Mouse (Mus musculus) embryonic facial prominence, embryonic 13.5 days (tissue): ENCODE results near the gene Chat. TPM values are rescaled to one million over a fixed set of nuclear protein-coding genes. Genes with fewer than 3 reads are reported as not detected.

Source experiments
- ATAC-seq: fragments of 200-750 bp; cut with Nextera tagmentation; 2 replicates; pipeline ENCODE4 v1.8.0; 2017; ENCODE audit warnings: low read depth; ENCODE audit not compliant: insufficient number of reproducible peaks, insufficient read depth, low FRiP score, low TSS enrichment
- H3K27ac ChIP-seq: fragments of 300-500 bp; sonication (generic); 2 replicates; pipeline ENCODE4 v1.5.1; 2015; ENCODE audit warnings: moderate library complexity, mild to moderate bottlenecking, inconsistent platforms
- H3K27me3 ChIP-seq: fragments of 300-500 bp; sonication (generic); 2 replicates; pipeline ENCODE4 v1.6.1; 2015; ENCODE audit warnings: mild to moderate bottlenecking, inconsistent platforms
- H3K36me3 ChIP-seq: fragments of 300-500 bp; sonication (generic); 2 replicates; pipeline ENCODE4 v1.6.1; 2015; ENCODE audit warnings: mild to moderate bottlenecking, inconsistent platforms
- H3K4me1 ChIP-seq: fragments of 300-500 bp; sonication (generic); 2 replicates; pipeline ENCODE4 v1.6.1; 2015; ENCODE audit warnings: inconsistent platforms
- H3K4me2 ChIP-seq: fragments of 300-500 bp; sonication (generic); 2 replicates; pipeline ENCODE4 v1.6.1; 2015; ENCODE audit warnings: moderate library complexity, mild to moderate bottlenecking, inconsistent platforms
- H3K4me3 ChIP-seq: fragments of 300-500 bp; sonication (generic); 2 replicates; pipeline ENCODE4 v1.5.1; 2015; ENCODE audit warnings: mild to moderate bottlenecking, inconsistent platforms
- H3K9ac ChIP-seq: fragments of 300-500 bp; sonication (generic); 2 replicates; pipeline ENCODE4 v1.6.1; 2015; ENCODE audit warnings: mild to moderate bottlenecking, inconsistent platforms
- H3K9me3 ChIP-seq: fragments of 300-500 bp; sonication (generic); 2 replicates; pipeline ENCODE4 v1.6.1; 2016; ENCODE audit warnings: inconsistent platforms
- WGBS: fragments of 180-500 bp; shearing (Covaris S2); methylation state at CpG from one replicate; pipeline ENCODE4 v1.1.7; 2015; ENCODE audit warnings: mixed read lengths; 5-methylcytosine and 5-hydroxymethylcytosine counted together
- polyA plus RNA-seq: library from polyadenylated mRNA; unstranded; fragments of >200 nt; fragmentation: Nextera tagmentation; extraction: Ambion mirVana; gene quantifications from 2 replicates; pipeline ENCODE4 v1.2.1, GENCODE M21; 2015

Gene Chat
- polyA plus RNA-seq, 1 experiment from 2014 or later = 0.46 TPM

DNA sequence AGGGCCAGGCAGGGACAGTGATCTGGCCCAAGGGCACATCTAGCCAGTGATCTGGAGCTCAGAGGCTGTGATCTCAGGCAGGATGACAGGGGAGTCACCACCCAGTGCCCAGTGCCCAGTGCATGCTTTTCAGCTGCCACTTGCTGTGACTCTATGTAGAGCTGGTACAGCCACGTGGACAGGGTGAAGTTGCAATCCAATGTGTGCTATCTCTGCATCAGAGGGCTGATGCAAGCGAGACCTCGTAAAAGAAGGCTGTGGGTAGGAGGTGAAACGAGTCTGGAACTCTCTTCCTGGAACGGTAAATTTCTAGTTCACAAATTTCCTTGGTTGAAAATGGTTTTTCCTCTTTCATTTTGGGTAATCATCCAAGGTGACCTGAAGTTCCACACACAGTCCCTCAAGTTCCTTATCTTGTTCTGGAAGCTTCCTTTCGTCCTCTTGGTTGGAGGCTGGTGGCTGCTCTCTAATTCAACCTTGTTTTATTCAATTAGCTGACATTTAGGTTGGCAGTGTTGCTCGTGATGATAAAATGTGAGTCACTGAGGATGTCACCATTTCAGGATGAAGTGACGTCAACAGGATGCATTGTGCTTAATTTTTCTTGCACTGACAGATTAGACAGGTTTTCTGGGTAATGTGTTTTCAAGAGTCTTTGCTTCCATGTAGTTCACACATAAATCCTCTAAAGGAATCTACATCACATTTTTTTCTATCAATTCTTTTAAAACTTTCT is 30.5 kb upstream of the Chat start:
- WGBS = 72% methylated on average over 8 of the region's 8 CpGs
- Histone ChIP-seq H3K4me3 (no peak overlapping the region), H3K4me2 (no peak overlapping the region), H3K4me1 (peaks cover 6% of the 10 kb centered on the region; the same call in 1 of the 2 replicates), H3K9ac (no peak overlapping the region), H3K9me3 (no peaks in the 10 kb centered on the region), H3K36me3 (no peaks in the 10 kb centered on the region), H3K27me3 (peaks cover 22% of the 10 kb centered on the region), H3K27ac (no peak overlapping the region)
- ATAC-seq = no peak

DNA sequence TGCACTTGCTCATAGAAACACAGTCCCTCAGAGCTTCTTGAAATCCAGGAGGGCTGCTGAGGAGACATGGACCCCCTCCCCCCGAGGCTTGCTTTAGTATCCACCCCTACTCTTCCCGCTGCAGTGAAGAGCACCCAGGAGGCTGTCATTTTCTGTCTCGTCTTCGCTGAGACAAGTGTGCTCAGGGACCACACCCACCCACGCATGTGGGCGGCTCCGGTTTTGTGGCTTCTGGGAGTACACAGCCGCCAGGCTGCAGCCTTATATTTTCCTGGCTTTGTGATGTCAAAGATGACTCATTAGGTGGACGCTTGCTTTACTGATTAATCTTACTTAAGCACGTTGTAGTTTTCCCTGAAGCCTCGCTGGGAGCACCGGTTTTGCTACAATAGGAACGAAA is 26.7 kb upstream of the Chat start:
- H3K4me3 ChIP-seq = peak overlapping the region; percentile 12
- H3K36me3 ChIP-seq = no peaks in the 10 kb centered on the region
- no peaks in the 10 kb centered on the region for H3K9me3 ChIP-seq
- H3K9ac ChIP-seq = 0 out of 2 replicates have a peak overlapping the region, but pooled peaks have one; percentile 16
- ATAC-seq = no peak
- peaks cover 22% of the 10 kb centered on the region for H3K27me3 ChIP-seq
- 14% methylated on average over 13 of the region's 13 CpGs for WGBS
- peak overlapping the region; percentile 53 for H3K4me2 ChIP-seq
- peaks cover 6% of the 10 kb centered on the region; the same call in 1 of the 2 replicates for H3K4me1 ChIP-seq
- H3K27ac ChIP-seq = no peak overlapping the region

- 11% methylated on average over 3 of the region's 3 CpGs for WGBS
- Histone ChIP-seq H3K9ac (no peak overlapping the region), H3K4me2 (no peak overlapping the region), H3K9me3 (no peaks in the 10 kb centered on the region), H3K27me3 (no peaks in the 10 kb centered on the region), H3K27ac (no peak overlapping the region), H3K4me1 (no peaks in the 10 kb centered on the region), H3K36me3 (no peaks in the 10 kb centered on the region), H3K4me3 (no peak overlapping the region)
- ATAC-seq = no peak
Observed at GRCm38 (mm10) chr14:32482061-32482460, 16.3 kb upstream of the Chat start.

GRCm38 (mm10) chr14:32477581-32477980 is 11.8 kb upstream of the Chat start:
- H3K36me3 ChIP-seq = no peaks in the 10 kb centered on the region
- H3K4me1 ChIP-seq = no peaks in the 10 kb centered on the region
- no peak overlapping the region for H3K4me3 ChIP-seq
- H3K9ac ChIP-seq = no peak overlapping the region
- H3K4me2 ChIP-seq = no peak overlapping the region
- no peaks in the 10 kb centered on the region for H3K9me3 ChIP-seq
- H3K27me3 ChIP-seq = no peaks in the 10 kb centered on the region
- no peak overlapping the region for H3K27ac ChIP-seq
- 57% methylated on average over 1 of the region's 1 CpGs for WGBS
- no peak for ATAC-seq

DNA sequence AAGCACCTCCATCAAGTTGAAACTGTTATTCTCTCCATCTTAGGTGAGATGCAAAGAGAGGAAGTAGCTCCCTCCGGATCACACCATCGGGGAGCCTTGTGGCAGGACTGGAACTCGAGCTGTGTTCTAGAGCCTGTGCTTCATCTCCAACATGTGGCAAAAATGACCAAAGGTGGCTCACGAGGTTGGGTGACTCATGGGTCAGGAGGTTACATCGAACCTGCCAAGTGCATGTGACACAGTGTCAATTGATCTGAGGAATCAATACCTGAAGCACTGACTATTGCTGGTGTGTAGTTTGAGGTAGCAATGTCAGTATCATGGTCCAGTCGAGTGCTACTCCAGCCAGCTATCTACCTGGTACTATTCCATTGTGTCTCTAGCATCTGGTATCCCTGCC is 10.8 kb upstream of the Chat start:
- ATAC-seq = no peak
- 77% methylated on average over 6 of the region's 6 CpGs for WGBS
- Histone ChIP-seq H3K4me1 (no peaks in the 10 kb centered on the region), H3K27ac (no peak overlapping the region), H3K4me3 (no peak overlapping the region), H3K9ac (no peak overlapping the region), H3K9me3 (no peaks in the 10 kb centered on the region), H3K36me3 (no peaks in the 10 kb centered on the region), H3K4me2 (no peak overlapping the region), H3K27me3 (0 out of 2 replicates have a peak, but pooled peaks cover 4% of the 10 kb centered on the region)

- ATAC-seq = no peak
- Histone ChIP-seq H3K36me3 (no peaks in the 10 kb centered on the region), H3K9me3 (no peaks in the 10 kb centered on the region), H3K4me2 (no peak overlapping the region), H3K27ac (no peak overlapping the region), H3K9ac (no peak overlapping the region), H3K4me3 (no peak overlapping the region), H3K27me3 (peaks cover 10% of the 10 kb centered on the region), H3K4me1 (no peaks in the 10 kb centered on the region)
- 8% methylated on average over 4 of the region's 4 CpGs for WGBS
Observed at GRCm38 (mm10) chr14:32472996-32473395, 7.2 kb upstream of the Chat start.

DNA sequence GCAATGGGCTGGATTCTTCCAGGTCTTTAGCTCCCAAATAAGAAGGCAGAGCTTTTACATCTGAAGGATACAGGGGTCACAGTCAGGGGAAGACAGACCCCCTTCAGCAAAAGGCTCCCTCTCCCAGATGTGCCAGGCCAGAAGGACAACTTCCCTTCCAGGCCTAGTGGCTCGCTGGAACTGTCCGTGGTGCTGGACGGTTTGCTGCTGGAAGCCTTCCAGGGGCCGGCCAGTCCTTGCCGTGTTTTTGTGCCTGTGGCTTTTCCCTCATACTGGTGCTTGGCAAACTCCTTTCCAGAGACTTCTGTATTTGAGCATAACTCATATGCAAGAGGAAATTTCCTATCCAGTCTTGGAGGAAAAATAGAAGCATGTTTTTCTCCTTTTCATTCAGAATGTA is 1.8 kb upstream of the Chat start:
- no peak for ATAC-seq
- Histone ChIP-seq H3K27me3 (peaks cover 61% of the 10 kb centered on the region), H3K36me3 (no peaks in the 10 kb centered on the region), H3K4me2 (no peak overlapping the region), H3K27ac (no peak overlapping the region), H3K9ac (no peak overlapping the region), H3K4me3 (no peak overlapping the region), H3K9me3 (no peaks in the 10 kb centered on the region), H3K4me1 (peaks cover 29% of the 10 kb centered on the region)
- WGBS = 4% methylated on average over 5 of the region's 5 CpGs

DNA sequence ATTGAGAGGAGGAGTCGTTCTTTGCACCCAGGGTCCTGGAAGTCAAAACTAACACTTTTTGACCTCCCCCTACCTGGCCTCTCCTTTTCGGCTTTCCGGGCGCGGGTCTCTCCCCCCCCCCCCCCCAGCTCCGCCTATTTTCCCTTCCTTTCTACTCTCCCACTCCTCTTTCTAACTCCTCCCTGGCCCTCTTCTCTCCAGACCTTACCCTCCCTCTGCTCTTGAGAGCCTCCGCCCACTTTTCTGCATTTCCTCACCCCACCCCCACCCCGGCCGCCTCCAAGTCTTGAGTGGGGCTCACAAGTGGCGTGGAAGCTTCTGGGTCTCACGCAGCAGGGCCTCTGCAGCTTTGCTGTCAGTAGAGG is 301 bp downstream of the Chat start:
- Histone ChIP-seq H3K27ac (no peak overlapping the region), H3K4me2 (peak overlapping the region; percentile 75), H3K27me3 (peaks cover 78% of the 10 kb centered on the region), H3K4me3 (peak overlapping the region; percentile 47), H3K4me1 (peaks cover 31% of the 10 kb centered on the region), H3K9me3 (no peaks in the 10 kb centered on the region), H3K36me3 (no peaks in the 10 kb centered on the region), H3K9ac (no peak overlapping the region)
- WGBS = 0% methylated on average over 8 of the region's 11 CpGs
- ATAC-seq = no peak

DNA sequence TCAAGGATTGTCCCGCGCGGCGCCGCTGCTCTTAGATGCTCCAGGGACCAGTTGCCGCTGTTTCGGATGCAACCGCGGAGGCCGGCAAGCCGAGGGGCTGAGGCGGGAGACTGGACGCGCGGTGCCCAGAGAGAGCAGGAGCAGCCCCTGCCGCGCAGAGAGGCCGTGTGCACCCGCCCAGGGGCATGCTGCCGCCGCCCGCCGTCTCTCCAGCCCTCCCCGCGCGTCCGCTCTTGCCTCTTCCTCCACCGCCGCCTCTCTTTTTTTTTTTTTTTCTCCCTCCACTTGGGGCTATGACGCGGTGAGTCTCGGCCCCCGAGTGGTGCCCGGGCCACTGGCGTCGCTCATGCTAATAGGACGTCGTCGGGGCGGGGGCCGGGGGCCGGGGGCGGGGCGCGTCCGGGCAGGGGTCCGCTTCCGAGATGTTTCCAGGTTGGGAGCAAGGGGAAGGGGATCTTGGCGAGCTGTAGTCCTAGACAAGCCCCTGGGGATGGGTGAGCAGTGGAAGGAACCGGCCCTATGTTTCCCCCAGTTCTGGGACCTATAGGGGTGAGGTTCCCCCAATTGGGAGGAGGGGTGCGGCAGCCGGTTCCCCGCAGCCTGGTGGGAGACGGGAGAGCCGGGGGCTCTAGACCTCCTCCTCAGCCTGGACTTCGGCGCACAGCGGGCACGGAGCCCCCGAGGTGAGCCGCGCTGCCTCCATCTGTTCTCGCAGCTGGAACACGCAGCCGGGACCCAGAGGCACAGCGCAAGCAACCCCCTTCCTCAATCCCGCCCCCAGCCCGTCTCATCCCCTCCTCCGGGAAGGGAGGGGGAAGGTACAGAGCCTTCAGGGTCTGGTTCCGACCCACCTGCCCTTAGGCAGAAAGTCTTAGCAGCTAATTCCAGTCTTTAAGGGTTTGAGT is 936 bp downstream of the Chat start, which contains the start of gene Slc18a3:
TSS of gene Slc18a3 (minus strand) at position 250 of the 905 bp plus-strand sequence.
- under 1% methylated on average over 57 of the region's 70 CpGs for WGBS
- no peak for ATAC-seq

GRCm38 (mm10) chr14:32463211-32464040 is 2.4 kb downstream of the Chat start:
- H3K9ac ChIP-seq = no peak overlapping the region
- H3K4me3 ChIP-seq = peak overlapping the region; percentile 47
- no peak overlapping the region for H3K27ac ChIP-seq
- H3K36me3 ChIP-seq = no peaks in the 10 kb centered on the region
- peak overlapping the region; percentile 75 for H3K4me2 ChIP-seq
- no peaks in the 10 kb centered on the region for H3K9me3 ChIP-seq
- H3K4me1 ChIP-seq = peaks cover 34% of the 10 kb centered on the region
- no peak for ATAC-seq
- 2% methylated on average over 74 of the region's 74 CpGs for WGBS
- peaks cover 95% of the 10 kb centered on the region for H3K27me3 ChIP-seq

More for the DNA sequence above, 936 bp downstream of the Chat start, which contains the start of gene Slc18a3:
- peaks cover 84% of the 10 kb centered on the region for H3K27me3 ChIP-seq
- H3K36me3 ChIP-seq = no peaks in the 10 kb centered on the region
- peak within 1 kb of the TSS; percentile 75 for H3K4me2 ChIP-seq
- peaks cover 34% of the 10 kb centered on the region for H3K4me1 ChIP-seq
- peak within 1 kb of the TSS; percentile 47 for H3K4me3 ChIP-seq
- H3K9ac ChIP-seq = 0 out of 2 replicates have a peak within 1 kb of the TSS, but pooled peaks have one; percentile 49
- H3K9me3 ChIP-seq = no peaks in the 10 kb centered on the region
- H3K27ac ChIP-seq = no peak within 1 kb of the TSS

GRCm38 (mm10) chr14:32452552-32452951 is 13.2 kb downstream of the Chat start:
- Histone ChIP-seq H3K27me3 (peaks cover 53% of the 10 kb centered on the region), H3K4me3 (no peak overlapping the region), H3K4me1 (no peaks in the 10 kb centered on the region), H3K9ac (no peak overlapping the region), H3K36me3 (no peaks in the 10 kb centered on the region), H3K27ac (no peak overlapping the region), H3K4me2 (no peak overlapping the region), H3K9me3 (no peaks in the 10 kb centered on the region)
- 11% methylated on average over 4 of the region's 4 CpGs for WGBS
- ATAC-seq = no peak
